Mouse (Mus musculus) kidney, adult 2 months (tissue): Measurements from ENCODE around the gene Slc34a3.

ENCODE experiments used
- CTCF ChIP-seq: fragments of 200-500 bp; conservative IDR thresholded peaks from 2 replicates; pipeline ENCODE4 v1.5.1; 2011; ENCODE audit warnings: low read depth, mild to moderate bottlenecking, control low read depth, low read length, moderate library complexity, mixed read lengths; ENCODE audit not compliant: insufficient read depth, insufficient read length
- POLR2A ChIP-seq: fragments of 200-500 bp; IDR thresholded peaks from one replicate; pipeline ENCODE4 v1.6.1; 2011; ENCODE audit warnings: low read depth, low read length, control low read depth

DNA sequence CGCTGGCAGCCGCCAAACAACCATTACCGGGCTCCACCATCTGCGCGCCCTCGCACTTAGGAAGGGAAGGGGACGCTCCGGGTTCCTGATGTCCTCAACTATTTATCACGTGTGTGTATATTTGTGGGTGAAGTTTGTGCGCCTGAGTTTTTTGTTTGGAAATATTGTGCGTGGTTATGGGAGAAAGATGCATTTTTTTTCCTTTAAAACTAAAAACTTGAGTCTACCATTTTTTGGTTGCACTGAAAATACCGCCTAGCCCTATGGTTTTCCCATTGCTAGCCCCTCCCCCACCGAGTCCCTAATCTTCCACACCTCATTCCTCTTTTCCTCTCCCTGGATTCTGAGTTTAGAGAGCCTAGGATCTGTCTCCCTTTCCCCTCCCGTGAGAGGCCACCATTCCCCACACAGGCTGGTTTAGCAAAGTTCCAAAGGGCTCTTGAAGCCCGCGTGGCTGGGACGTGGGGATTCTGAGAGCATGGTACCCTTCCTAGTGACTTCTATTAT, 52.2 kb downstream of the Slc34a3 start:
- TF ChIP-seq CTCF (no peak), POLR2A (no peak)
